Mouse (Mus musculus) thymus, postnatal 25 days (tissue): ENCODE data around the gene Hjurp.
A peak's percentile ranks its signal among the peaks of the same experiment; 100 is the strongest.

Experiments
- DNase-seq: peaks from one replicate; pipeline ENCODE4 v3.0.0; 2022

Gene Hjurp

GRCm38 (mm10) chr1:88277098-88277817 lies at the start of gene Hjurp, which contains the start of gene Trpm8:
Gene Hjurp (minus strand): TSS chr1:88277633.
Gene Trpm8 (plus strand): TSS chr1:88277661.
- DNase-seq: peak; percentile 100

- no peak for DNase-seq
Measured at GRCm38 (mm10) chr1:88323101-88323500, 45.7 kb upstream of the Hjurp start.

- no peak for DNase-seq
Measured at GRCm38 (mm10) chr1:88322146-88322545, 44.7 kb upstream of the Hjurp start.

GRCm38 (mm10) chr1:88320821-88321395 lies 43.5 kb upstream of the Hjurp start:
- no peak for DNase-seq

GRCm38 (mm10) chr1:88318531-88319060 lies 41.2 kb upstream of the Hjurp start:
- peak; percentile 67 for DNase-seq

- no peak for DNase-seq
Measured at GRCm38 (mm10) chr1:88317279-88317678, 39.8 kb upstream of the Hjurp start.

GRCm38 (mm10) chr1:88310349-88310748 lies 32.9 kb upstream of the Hjurp start:
- DNase-seq: no peak

GRCm38 (mm10) chr1:88309905-88310304 lies 32.5 kb upstream of the Hjurp start:
- DNase-seq: no peak

GRCm38 (mm10) chr1:88309020-88309419 lies 31.6 kb upstream of the Hjurp start:
- DNase-seq: no peak

- no peak for DNase-seq
Measured at GRCm38 (mm10) chr1:88307180-88307579, 29.7 kb upstream of the Hjurp start.

- DNase-seq: no peak
Measured at GRCm38 (mm10) chr1:88306543-88306942, 29.1 kb upstream of the Hjurp start.

GRCm38 (mm10) chr1:88305018-88305795 lies 27.8 kb upstream of the Hjurp start:
- no peak for DNase-seq

- no peak for DNase-seq
Measured at GRCm38 (mm10) chr1:88304261-88304985, 27.0 kb upstream of the Hjurp start.

GRCm38 (mm10) chr1:88303762-88304161 lies 26.3 kb upstream of the Hjurp start:
- no peak for DNase-seq

GRCm38 (mm10) chr1:88302057-88302740 lies 24.8 kb upstream of the Hjurp start:
- no peak for DNase-seq

- no peak for DNase-seq
Measured at GRCm38 (mm10) chr1:88301121-88302014, 23.9 kb upstream of the Hjurp start.

- no peak for DNase-seq
Measured at GRCm38 (mm10) chr1:88300301-88301050, 23.0 kb upstream of the Hjurp start.

GRCm38 (mm10) chr1:88299529-88299945 lies 22.1 kb upstream of the Hjurp start:
- no peak for DNase-seq

GRCm38 (mm10) chr1:88298686-88299528 lies 21.5 kb upstream of the Hjurp start:
- no peak for DNase-seq
